Mouse (Mus musculus) embryo, embryonic 10 days (tissue): ENCODE data around the gene Tmem242.
A peak's percentile ranks its signal among the peaks of the same experiment; 100 is the strongest.
"Not testable (repeated sequence)": the region's sequence is repeated elsewhere in the genome, so short reads cannot be mapped to it uniquely, and the experiment has no call there.

Experiments
- DNase-seq: peaks from one replicate; pipeline ENCODE4 v3.0.0-alpha.2; 2015; ENCODE audit warnings: low spot score

Gene Tmem242

DNA sequence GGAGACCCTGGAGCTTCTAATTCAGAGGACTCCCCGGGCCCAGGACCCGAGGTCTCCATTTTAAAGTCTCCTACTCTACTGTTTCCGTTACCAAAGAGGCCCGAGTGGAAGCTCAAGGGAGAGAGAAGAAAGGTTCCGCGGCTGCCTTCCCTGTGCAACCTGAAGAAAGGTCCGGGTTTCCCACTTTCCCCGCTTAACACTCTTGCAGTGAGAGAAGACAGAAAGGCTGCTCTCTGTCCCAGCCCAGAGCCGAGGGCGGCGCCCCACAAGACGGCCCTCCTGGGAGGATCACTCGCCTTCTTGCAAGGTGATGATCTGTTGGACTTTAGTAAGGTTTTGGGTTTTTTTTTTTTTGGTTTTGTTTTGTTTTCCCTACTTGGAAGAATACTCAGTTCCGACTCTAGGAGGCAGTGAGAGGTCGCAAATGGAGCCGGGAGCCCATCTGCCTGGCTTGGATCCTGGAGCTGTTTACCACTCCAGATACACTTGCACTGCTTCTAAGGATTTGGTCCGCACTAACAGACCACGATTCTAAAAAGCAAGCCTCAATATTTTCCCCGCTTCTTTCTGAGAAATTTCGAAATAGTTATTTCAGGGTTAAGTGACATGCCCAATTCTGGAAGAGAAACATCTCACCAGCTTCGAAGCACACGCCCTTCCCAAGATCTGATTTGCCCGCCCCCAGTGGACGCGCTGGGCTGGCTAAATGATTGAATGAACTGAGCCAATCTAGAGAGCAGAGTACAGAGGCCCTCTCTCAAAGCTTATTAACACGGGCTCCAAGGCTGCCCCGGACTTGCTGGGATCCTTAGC, at the start of gene Tmem242:
Gene Tmem242, minus strand, starts transcription at position 101 of the 813 bp plus-strand sequence.
- DNase-seq, result peak; percentile 88

- DNase-seq, result no peak
Measured at GRCm38 (mm10) chr17:5488156-5488555, 48.1 kb upstream of the Tmem242 start.

DNA sequence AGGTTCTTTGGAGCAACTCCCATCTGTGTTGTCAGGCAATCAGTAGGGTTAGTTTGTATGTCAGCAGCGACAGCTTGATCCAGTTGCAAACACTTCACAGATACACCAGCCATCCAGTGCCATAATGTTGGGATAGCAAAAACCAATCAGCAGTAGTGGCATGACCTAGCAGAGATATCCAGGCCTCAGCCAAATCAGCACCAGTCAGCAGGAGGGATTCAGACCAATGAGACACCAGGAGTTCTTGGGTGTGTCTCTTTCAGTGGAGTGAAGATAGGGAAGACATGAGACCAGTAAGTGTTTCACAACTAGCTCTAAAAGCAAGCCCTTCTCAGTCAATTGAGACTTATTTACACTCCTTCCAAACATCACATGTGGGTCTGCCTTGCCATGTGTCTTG, 44.6 kb upstream of the Tmem242 start:
- no peak for DNase-seq

- DNase-seq, result no peak
Measured at GRCm38 (mm10) chr17:5483456-5483855, 43.4 kb upstream of the Tmem242 start.

DNA sequence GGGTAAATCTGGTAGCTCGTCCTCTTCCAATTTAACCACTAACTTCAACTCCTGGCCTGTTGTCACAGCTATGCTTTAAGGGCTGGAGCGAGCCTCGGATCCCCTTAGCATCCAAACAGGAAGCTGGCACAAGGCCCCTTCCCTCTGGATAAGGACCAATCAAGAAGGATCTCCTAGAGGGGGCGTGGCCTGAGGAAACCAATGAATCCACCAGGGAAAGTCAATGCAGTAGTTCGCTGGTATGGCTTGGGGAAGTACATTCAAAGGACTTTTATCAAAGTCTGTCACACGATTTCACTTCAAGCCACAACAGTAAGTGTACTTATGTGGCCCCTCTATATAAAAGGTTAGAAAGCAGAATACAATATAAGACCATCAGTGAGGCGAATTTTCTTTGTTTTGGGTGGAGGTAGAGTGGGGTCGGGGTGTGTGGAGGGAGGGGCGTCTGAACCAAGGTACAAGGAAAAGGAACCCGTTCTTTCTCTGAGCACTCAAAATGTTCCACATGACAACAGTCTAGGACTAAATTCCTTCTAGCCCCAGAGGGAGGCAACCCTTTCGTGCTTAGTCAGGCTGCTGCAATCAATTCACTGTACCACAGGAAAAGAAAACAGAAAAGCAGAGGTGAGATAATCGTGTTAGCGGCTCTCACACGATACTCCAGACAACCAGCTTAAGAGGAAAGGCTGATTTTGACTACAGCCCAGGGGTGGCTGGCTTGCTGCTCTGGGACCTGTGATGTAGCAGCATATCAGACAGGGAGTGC, 36.1 kb upstream of the Tmem242 start:
- DNase-seq, result peak; percentile 54

DNA sequence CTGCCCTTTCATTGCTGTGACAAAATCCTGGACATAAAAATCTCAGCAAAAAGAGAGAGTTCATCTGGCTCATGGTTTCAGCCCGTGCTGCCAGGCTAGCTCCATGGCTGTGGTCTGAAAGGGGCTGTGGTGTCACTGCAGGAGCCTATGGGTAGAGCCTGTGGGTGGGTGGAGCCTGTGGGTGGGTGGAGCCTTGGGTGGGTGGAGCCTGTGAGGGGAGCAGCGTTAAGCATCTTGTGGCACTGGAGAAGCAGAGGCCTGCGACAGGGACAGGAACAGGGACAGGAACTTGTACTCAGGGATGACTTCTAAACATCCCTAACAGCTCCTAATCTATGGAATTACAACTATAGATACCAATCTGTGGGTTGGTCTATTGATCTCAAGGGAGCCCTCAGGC, 32.2 kb upstream of the Tmem242 start:
- DNase-seq, result no peak

DNA sequence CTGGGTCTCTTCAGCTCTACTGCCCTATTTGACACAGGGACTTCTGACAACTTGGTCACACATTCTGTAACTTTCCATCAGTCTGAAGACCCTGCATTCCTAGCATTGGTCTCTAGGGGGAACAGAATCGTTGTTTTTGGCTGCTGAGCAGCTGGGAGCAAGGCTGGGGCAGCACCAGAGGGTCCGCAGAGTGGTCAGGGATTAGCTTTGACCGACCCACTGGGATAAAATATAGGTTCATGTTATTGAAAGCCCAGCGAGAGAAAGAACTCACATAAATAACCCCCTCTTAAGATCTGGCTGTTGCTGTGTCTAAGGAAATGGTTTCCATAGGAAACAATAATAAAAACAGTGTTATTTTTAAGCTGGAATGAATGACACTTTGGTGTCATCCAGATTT, 27.1 kb upstream of the Tmem242 start:
- no peak for DNase-seq

DNA sequence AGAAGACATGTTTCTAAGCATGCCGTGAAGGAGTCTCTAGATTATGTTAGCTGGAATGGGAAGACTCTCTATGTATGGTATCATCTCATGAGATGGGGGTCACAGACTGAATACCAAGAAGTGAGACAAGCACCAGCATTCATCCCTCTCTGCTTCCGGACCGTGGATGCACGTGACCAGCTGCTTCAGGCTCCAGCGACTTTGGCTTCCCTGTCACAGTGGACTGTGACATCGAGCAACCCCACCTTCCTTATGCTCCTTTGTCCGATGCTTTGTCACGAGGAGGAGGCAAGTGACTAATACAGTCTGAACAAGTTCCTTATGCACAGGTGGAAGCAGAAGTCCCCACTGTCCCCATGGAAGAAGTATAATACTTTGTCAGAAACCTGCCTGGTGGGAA, 26.7 kb upstream of the Tmem242 start:
- no peak for DNase-seq

DNA sequence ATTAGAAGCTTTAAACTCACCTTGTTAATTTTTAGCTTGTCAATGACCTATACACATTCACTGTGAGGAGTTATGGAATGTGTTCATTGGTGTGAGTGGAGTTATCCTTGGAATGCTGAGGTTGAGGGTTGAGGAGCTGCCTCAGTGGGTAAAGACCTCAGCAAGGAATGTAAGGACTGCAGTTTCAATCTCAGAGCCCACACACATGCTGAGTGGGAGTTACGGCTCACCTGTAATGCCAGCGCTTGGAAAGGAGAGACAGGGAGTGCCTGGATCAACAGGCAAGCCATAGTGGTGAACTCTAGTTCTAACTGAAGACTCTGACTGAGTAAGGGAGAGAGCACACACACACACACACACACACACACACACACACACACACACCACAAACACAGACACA, 23.9 kb upstream of the Tmem242 start:
- no peak for DNase-seq

DNA sequence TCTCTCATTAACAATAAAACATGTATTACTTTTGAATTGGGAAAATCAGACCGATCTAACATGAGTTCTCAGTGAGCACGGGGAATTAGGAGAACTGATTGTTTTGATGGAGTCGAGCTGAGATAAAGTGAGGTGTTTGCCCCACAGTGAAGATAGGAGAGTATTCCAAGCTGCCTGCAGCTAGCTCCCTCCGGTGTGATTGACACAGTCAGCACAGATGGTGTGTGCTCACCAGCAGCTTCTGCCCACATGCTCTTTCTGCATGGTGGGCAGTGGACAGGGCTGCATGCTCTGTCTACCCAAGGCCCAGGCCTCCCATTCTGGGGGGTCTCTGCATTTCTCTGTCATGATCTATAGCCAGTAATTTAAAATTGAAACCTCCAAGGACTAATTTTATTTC, 13.6 kb upstream of the Tmem242 start:
- DNase-seq, result no peak

DNA sequence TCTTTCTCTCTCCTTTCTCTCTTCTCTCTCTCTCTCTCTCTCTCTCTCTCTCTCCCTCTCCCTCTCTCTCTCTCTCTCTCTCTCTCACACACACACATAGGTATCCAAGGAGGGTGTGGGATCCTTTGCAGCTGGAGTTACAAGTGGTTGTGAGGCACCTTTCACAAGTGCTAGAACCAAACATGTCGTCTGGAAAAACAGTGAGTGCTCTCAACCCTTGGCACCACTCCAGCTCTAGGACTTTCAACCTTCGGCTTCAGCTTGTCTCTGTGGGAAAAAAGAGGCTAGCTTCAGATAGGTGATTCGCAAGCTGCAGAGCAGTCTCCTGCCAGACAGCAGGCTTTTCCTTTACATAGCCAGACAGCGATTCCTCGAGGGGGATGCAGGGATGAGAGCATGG, 3.7 kb upstream of the Tmem242 start:
- DNase-seq, result no peak

DNA sequence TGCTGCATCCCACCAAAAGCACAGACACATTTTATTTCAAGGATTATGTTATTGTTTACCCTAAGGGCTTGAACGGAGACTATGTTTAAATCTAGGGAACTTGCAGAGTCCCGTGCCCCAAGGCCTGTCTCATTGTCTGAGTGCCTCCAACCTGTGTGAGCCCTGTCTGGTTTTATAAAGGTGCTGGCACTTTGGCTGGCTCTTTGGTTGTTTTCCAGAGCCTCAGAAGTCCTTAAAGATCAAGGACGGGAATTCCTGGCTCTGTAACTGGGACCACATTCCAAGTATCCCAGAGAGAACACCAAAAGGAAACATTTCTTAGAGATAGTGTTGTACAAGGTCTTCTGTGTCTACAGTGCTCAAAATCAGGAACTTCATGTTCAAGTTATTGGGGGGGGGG, 3.2 kb upstream of the Tmem242 start:
- DNase-seq, result no peak

- not testable (repeated sequence) for DNase-seq
Measured at GRCm38 (mm10) chr17:5442403-5442802, 2.3 kb upstream of the Tmem242 start.

- DNase-seq, result no peak
Measured at GRCm38 (mm10) chr17:5439831-5440158, 264 bp downstream of the Tmem242 start.

- no peak for DNase-seq
Measured at GRCm38 (mm10) chr17:5429772-5430133, 10.3 kb downstream of the Tmem242 start.

GRCm38 (mm10) chr17:5429090-5429771, 10.8 kb downstream of the Tmem242 start:
- DNase-seq, result peak; percentile 93

DNA sequence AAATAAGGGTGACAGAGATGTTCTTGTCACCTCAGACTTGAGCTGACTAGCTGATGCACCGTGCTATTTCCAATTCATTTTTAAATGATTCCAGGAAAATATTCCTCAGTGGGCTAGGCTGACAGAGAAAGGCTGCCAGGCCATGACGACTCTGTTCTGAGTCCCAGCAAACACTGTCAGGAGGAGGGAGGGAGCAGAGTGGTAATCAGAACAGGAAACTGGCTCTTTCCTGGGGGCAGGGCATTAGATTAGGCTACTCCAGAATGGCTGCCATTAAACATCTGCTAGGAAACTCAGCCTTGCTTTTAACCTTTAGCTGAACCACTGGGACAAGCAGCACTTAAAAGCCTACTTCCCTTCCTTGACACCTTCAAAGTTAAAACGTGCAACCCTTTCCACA, 14.9 kb downstream of the Tmem242 start:
- DNase-seq, result no peak

GRCm38 (mm10) chr17:5424156-5424555, 15.9 kb downstream of the Tmem242 start:
- no peak for DNase-seq

DNA sequence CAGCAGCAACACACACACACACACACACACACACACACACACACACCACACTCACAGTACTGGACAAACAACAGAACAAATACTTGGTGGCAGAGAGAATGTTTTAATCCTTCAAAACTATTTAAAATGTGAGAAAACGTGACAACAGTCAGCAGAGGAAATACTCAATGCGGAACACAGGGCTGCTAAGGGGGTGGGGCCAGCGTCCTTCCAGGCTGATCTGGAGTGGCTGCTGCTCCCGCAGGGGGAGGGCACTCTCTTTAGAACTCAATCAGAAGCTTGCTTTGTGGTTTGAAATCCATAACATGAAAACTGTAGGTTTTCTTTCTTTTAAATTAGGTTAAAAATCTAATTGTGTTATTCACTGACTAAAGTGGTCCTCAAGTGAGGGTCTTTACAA, 18.2 kb downstream of the Tmem242 start:
- DNase-seq, result no peak

DNA sequence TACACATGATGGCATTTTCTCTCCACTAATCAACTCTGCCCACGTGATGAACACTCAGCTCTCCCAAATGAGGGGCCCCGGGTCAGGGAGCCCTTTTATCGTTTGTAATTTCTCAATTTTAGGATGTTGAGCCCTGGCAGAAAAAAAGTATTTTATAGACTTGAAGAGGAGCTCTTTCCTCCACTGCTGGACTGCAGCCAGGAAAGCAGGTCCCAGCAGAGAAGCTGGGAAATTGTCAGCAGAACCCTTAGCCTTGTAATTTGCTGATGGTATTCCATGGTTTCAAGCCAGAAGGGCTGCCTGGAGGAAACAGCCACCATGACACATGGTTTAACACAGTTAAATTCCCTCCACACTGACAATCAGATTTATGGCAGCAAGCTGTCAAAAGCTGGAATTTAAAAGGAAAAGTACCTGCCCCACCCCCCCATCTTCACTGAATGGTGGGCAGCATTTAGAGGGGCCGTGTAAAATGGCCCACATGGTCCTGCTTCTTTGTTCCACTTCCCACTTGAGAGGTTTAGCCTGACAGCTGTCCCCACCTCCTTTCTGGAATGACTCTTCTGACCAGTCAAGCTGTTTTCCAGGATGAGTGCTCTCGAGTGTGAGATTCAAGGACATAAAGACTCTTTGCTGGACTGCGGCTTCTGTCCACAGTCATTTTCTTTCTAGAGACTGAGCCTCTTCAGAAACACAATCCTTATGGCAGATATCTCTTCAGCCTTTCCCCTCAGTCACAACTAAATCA, 20.1 kb downstream of the Tmem242 start:
- no peak for DNase-seq

DNA sequence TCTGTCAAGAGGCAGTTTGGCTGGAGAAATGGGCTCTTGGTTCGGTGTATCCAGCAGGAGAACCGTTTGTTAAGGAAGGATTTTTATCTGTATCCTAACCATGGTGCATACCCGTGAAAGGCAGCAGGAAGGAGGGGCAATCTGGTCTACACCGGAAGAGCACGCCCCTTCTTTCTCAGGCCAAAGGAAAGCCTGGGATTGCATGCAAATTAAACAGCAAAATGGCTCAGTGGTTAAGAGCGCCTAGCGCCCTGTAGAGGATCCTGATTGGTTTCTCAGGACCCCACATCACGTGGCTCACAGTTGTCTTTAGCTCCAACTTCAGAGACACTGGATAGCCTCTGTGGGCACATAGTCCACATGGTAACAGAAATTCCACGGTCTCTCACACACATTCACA, 21.0 kb downstream of the Tmem242 start:
- DNase-seq, result no peak

DNA sequence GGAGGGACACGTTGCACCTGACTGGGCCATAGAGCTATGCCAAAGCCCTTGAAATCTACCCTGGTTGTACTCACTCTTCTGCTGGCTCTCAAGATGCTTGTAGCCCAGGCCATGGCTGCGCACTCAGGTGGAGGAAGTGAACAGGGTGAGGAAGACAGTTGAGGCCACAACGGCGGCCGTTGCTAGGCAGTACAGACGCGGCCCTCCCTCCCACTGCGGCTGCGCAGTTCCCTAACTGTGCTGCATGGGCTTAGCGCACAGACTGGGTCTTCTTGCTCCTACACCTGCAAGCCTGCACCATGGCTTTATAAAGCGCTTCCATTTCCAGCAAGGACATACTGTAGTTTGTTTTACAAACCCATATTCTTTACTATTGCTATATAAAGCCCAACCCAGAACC, 21.5 kb downstream of the Tmem242 start, which contains the start of gene Ldhal6b:
Gene Ldhal6b, minus strand, starts transcription at position 223 of the 400 bp plus-strand sequence.
- no peak for DNase-seq
